Mouse (Mus musculus) brain, embryonic 14.5 days (tissue): Measurements from ENCODE around the gene Diexf. TPM values are rescaled to one million over a fixed set of nuclear protein-coding genes. Genes with fewer than 3 reads are reported as not detected.

Experiments used
- DNase-seq: peaks from one replicate; pipeline ENCODE4 v3.0.0-alpha.2; 2011; ENCODE audit warnings: low read depth
- CTCF ChIP-seq: fragments of 200-500 bp; IDR thresholded peaks from 2 replicates; pipeline ENCODE4 v1.5.1; 2012; ENCODE audit warnings: inconsistent platforms, mild to moderate bottlenecking, moderate library complexity, borderline replicate concordance; ENCODE audit not compliant: insufficient read depth, insufficient read length; ENCODE audit errors: extremely low read depth
- POLR2A ChIP-seq: fragments of 200-500 bp; IDR thresholded peaks from 2 replicates; pipeline ENCODE4 v1.6.1; 2012; ENCODE audit warnings: mild to moderate bottlenecking, inconsistent platforms, borderline replicate concordance; ENCODE audit not compliant: poor library complexity, insufficient read depth, insufficient read length, severe bottlenecking; ENCODE audit errors: extremely low read depth
- polyA plus RNA-seq: library from polyadenylated mRNA; depleted of rRNA; stranded (reverse); fragments of >200 nt; gene quantifications from 2 replicates; pipeline ENCODE4 v1.2.3, GENCODE M21; 2012

The Diexf gene
- polyA plus RNA-seq, 1 experiment = 30.2 TPM

GRCm38 (mm10) chr1:193153561-193153960 is 23.5 kb upstream of the Diexf start:
- no peak for DNase-seq
- TF ChIP-seq POLR2A (no peak), CTCF (no peak)

- TF ChIP-seq POLR2A (no peak), CTCF (no peak)
- DNase-seq = peak; percentile 37
Measured at GRCm38 (mm10) chr1:193152872-193153271, 22.8 kb upstream of the Diexf start, which contains the start of gene Irf6. TSS of gene Irf6 (plus strand) at chr1:193153111.

- no peak for TF ChIP-seq CTCF
- no peak for TF ChIP-seq POLR2A
- peak; percentile 22 for DNase-seq
Measured at GRCm38 (mm10) chr1:193151134-193151533, 21.1 kb upstream of the Diexf start.

GRCm38 (mm10) chr1:193149231-193149630 is 19.2 kb upstream of the Diexf start:
- TF ChIP-seq POLR2A (no peak), CTCF (no peak)
- DNase-seq = no peak

GRCm38 (mm10) chr1:193146416-193146815 is 16.3 kb upstream of the Diexf start:
- TF ChIP-seq CTCF = no peak
- no peak for TF ChIP-seq POLR2A
- no peak for DNase-seq

- TF ChIP-seq POLR2A = no peak
- TF ChIP-seq CTCF = no peak
Measured at GRCm38 (mm10) chr1:193145101-193145500, 15.0 kb upstream of the Diexf start.

GRCm38 (mm10) chr1:193144516-193144915 is 14.4 kb upstream of the Diexf start:
- DNase-seq = no peak
- TF ChIP-seq POLR2A (no peak), CTCF (no peak)

More at GRCm38 (mm10) chr1:193145101-193145500, 15.0 kb upstream of the Diexf start:
- DNase-seq = no peak

- DNase-seq = no peak
- TF ChIP-seq POLR2A = no peak
- no peak for TF ChIP-seq CTCF
Measured at GRCm38 (mm10) chr1:193142517-193143062, 12.5 kb upstream of the Diexf start.

GRCm38 (mm10) chr1:193141118-193141517 is 11.0 kb upstream of the Diexf start:
- no peak for TF ChIP-seq POLR2A
- TF ChIP-seq CTCF = no peak
- no peak for DNase-seq

GRCm38 (mm10) chr1:193138669-193139068 is 8.6 kb upstream of the Diexf start:
- TF ChIP-seq POLR2A = no peak
- no peak for TF ChIP-seq CTCF

GRCm38 (mm10) chr1:193138087-193138486 is 8.0 kb upstream of the Diexf start:
- DNase-seq = no peak
- TF ChIP-seq CTCF (no peak), POLR2A (no peak)

More at GRCm38 (mm10) chr1:193138669-193139068, 8.6 kb upstream of the Diexf start:
- no peak for DNase-seq

GRCm38 (mm10) chr1:193133726-193134125 is 3.7 kb upstream of the Diexf start:
- no peak for DNase-seq
- TF ChIP-seq CTCF = peak; percentile 15; the same call in 1 of the 2 replicates
- no peak for TF ChIP-seq POLR2A

- TF ChIP-seq POLR2A = no peak
- no peak for TF ChIP-seq CTCF
- DNase-seq = no peak
Measured at GRCm38 (mm10) chr1:193132385-193132784, 2.3 kb upstream of the Diexf start.
